Mouse (Mus musculus) megakaryocyte, embryonic 14.5 days (primary cell): Measurements from ENCODE around the gene Serac1. TPM values are rescaled to one million over a fixed set of nuclear protein-coding genes. Genes with fewer than 3 reads are reported as not detected.

Experiments
- H3K27me3 ChIP-seq: replicated peaks from 2 replicates; pipeline ENCODE3; 2012; ENCODE audit warnings: inconsistent platforms
- H3K36me3 ChIP-seq: replicated peaks from 2 replicates; pipeline ENCODE3; 2012; ENCODE audit warnings: low read length, inconsistent platforms, mixed read lengths
- H3K4me1 ChIP-seq: 2 replicates; pipeline ENCODE4 v1.6.1; 2012; ENCODE audit warnings: inconsistent platforms
- H3K4me3 ChIP-seq: replicated peaks from 2 replicates; pipeline ENCODE3; 2012; ENCODE audit warnings: moderate library complexity, mild to moderate bottlenecking, inconsistent platforms
- H3K9me3 ChIP-seq: 2 replicates; pipeline ENCODE4 v1.6.1; 2012; ENCODE audit warnings: inconsistent platforms
- FLI1 ChIP-seq: IDR thresholded peaks from 2 replicates; pipeline ENCODE4 v1.6.1; 2012; ENCODE audit warnings: low read length, inconsistent platforms, mixed read lengths
- GATA1 ChIP-seq: IDR thresholded peaks from 3 replicates; pipeline ENCODE4 v1.6.1; 2012; ENCODE audit warnings: mixed read lengths, low read length, inconsistent platforms, borderline replicate concordance
- polyA plus RNA-seq: library from polyadenylated mRNA; stranded (reverse); fragments of >175 nt; gene quantifications from 2 replicates; pipeline ENCODE4 v1.2.3, GENCODE M21; 2012; ENCODE audit warnings: low replicate concordance; ENCODE audit not compliant: insufficient read depth

Gene Serac1
- polyA plus RNA-seq, 1 experiment = 0.44 TPM

GRCm38 (mm10) chr17:5996589-5996988 is 83.0 kb downstream of the Serac1 start:
- peaks cover 85% of the 10 kb centered on the region for H3K4me1 ChIP-seq
- no peak overlapping the region for H3K4me3 ChIP-seq
- no peak for TF ChIP-seq FLI1
- no peak for TF ChIP-seq GATA1
- peaks cover 49% of the 10 kb centered on the region for H3K36me3 ChIP-seq
- no peaks in the 10 kb centered on the region for H3K9me3 ChIP-seq
- H3K27me3 ChIP-seq = peaks cover 3% of the 10 kb centered on the region

GRCm38 (mm10) chr17:5994606-5995005 is 84.9 kb downstream of the Serac1 start:
- Histone ChIP-seq H3K36me3 (peaks cover 43% of the 10 kb centered on the region), H3K4me1 (peaks cover 72% of the 10 kb centered on the region), H3K9me3 (peaks cover 6% of the 10 kb centered on the region), H3K27me3 (peaks cover 5% of the 10 kb centered on the region), H3K4me3 (peak overlapping the region; percentile 14)
- TF ChIP-seq FLI1 (no peak), GATA1 (no peak)

GRCm38 (mm10) chr17:5993581-5994260 is 85.8 kb downstream of the Serac1 start:
- peaks cover 45% of the 10 kb centered on the region for H3K36me3 ChIP-seq
- H3K9me3 ChIP-seq = peaks cover 9% of the 10 kb centered on the region
- H3K27me3 ChIP-seq = peaks cover 6% of the 10 kb centered on the region
- no peak overlapping the region for H3K4me3 ChIP-seq
- TF ChIP-seq GATA1 (no peak), FLI1 (no peak)
- peaks cover 63% of the 10 kb centered on the region for H3K4me1 ChIP-seq

- peaks cover 6% of the 10 kb centered on the region for H3K27me3 ChIP-seq
- peaks cover 9% of the 10 kb centered on the region for H3K9me3 ChIP-seq
- no peak for TF ChIP-seq FLI1
- no peak for TF ChIP-seq GATA1
- H3K36me3 ChIP-seq = peaks cover 41% of the 10 kb centered on the region
- no peak overlapping the region for H3K4me3 ChIP-seq
- peaks cover 62% of the 10 kb centered on the region for H3K4me1 ChIP-seq
Measured at GRCm38 (mm10) chr17:5992866-5993580, 86.5 kb downstream of the Serac1 start.

Other genes starting within 250 kb of the Serac1 start
- gene Snx9, start 238.4 kb downstream of the Serac1 start, polyA plus RNA-seq = 35.2 and 38.7 TPM in 2 replicates
- 4.1 and 4.3 TPM in 2 replicates for gene Synj2, start 138.5 kb downstream of the Serac1 start, polyA plus RNA-seq
- 3.9 TPM in 1 of 2 replicates, not detected in the other for gene Gtf2h5, start within 50 bp of the Serac1 start, polyA plus RNA-seq
- gene Tulp4, start 26.7 kb upstream of the Serac1 start, polyA plus RNA-seq = 9.1 and 10.9 TPM in 2 replicates
- 3.6 TPM in 1 of 2 replicates, not detected in the other for gene Tmem181a, start 177.1 kb upstream of the Serac1 start, polyA plus RNA-seq
- gene Dynlt1a, start 237.8 kb upstream of the Serac1 start, polyA plus RNA-seq = 0.59 TPM in 1 of 2 replicates, not detected in the other